Mouse (Mus musculus) testis, adult 2 months (tissue): ENCODE measurements around the gene Sprr3. TPM values are rescaled to one million over a fixed set of nuclear protein-coding genes. Genes with fewer than 3 reads are reported as not detected.

Experiments used
- H3K27ac ChIP-seq: fragments of 200-500 bp; 2 replicates; pipeline ENCODE4 v1.5.1; 2012; ENCODE audit warnings: low read depth, low read length; ENCODE audit not compliant: control insufficient read depth, insufficient read depth
- H3K27me3 ChIP-seq: fragments of 200-500 bp; 2 replicates; pipeline ENCODE4 v1.6.1; 2012; ENCODE audit warnings: mild to moderate bottlenecking, low read length, moderate library complexity; ENCODE audit not compliant: control insufficient read depth, insufficient read depth
- H3K36me3 ChIP-seq: fragments of 200-500 bp; 2 replicates; pipeline ENCODE4 v1.6.1; 2012; ENCODE audit warnings: mild to moderate bottlenecking, low read length; ENCODE audit not compliant: control insufficient read depth, insufficient read depth
- H3K4me1 ChIP-seq: fragments of 200-500 bp; 2 replicates; pipeline ENCODE4 v1.6.1; 2012; ENCODE audit warnings: low read length; ENCODE audit not compliant: control insufficient read depth, insufficient read depth
- H3K4me3 ChIP-seq: fragments of 200-500 bp; 2 replicates; pipeline ENCODE4 v1.5.1; 2012; ENCODE audit warnings: low read depth, mild to moderate bottlenecking, low read length, moderate library complexity, mixed read lengths; ENCODE audit not compliant: control insufficient read depth
- CTCF ChIP-seq: fragments of 200-500 bp; IDR thresholded peaks from 2 replicates; pipeline ENCODE4 v1.5.1; 2012; ENCODE audit warnings: low read depth, mild to moderate bottlenecking, inconsistent platforms, low read length, moderate library complexity; ENCODE audit not compliant: control insufficient read depth, insufficient read depth, insufficient replicate concordance
- POLR2A ChIP-seq: fragments of 200-500 bp; IDR thresholded peaks from 2 replicates; pipeline ENCODE4 v1.6.1; 2012; ENCODE audit warnings: low read depth, mild to moderate bottlenecking, inconsistent platforms, low read length, moderate library complexity; ENCODE audit not compliant: control insufficient read depth
- polyA plus RNA-seq: library from polyadenylated mRNA; depleted of rRNA; stranded (reverse); fragments of >200 nt; gene quantifications from 2 replicates; pipeline ENCODE4 v1.2.3, GENCODE M21; 2012; rRNA removed

Sprr3 gene
- polyA plus RNA-seq, 1 experiment: not detected

DNA sequence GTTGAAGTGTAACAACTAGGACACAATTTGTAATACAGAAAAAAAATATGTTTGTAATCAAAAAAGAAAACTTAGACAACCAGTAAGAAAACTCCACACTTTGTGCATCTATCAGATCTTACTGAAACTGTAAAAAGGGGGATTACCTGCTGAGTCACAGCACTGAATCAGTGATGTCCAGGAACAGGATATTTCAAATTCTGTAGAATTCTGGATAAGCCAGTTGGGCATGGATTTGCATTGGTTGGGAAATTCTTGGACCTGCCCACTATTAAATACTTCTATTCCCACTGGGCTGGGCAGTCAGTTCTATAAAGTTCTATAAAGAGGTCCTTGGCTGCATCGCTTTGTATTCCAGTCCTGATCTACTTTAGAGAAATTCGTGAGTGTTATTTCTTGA, 40.7 kb downstream of the Sprr3 start, which contains the start of gene Sprr2j-ps:
Gene Sprr2j-ps, plus strand, starts transcription at position 301 of the 400 bp plus-strand sequence.
- TF ChIP-seq CTCF (no peak), POLR2A (no peak)
- H3K27ac ChIP-seq: no peak within 1 kb of the TSS
- H3K27me3 ChIP-seq: no peaks in the 10 kb centered on the region

DNA sequence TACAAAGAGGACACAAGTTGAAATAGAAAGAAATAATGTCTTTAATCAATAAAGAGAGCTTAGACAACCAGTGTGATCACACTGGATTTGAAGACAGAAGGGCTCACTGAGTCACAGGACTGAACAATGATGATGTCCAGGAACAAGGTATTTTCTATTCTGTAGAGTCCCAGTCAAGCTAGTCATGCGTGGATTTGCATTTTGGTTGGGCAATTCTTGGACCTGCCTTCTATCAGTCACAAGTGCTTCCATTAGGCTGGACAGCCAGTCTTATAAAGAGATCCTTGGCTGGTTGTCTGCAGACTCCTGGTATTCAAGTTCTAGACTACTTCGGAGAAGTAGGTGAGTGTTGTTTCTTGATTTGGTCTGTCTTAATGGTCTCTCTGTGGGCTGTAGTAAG, 50.8 kb downstream of the Sprr3 start, which contains the start of gene Sprr2i:
Gene Sprr2i, plus strand, starts transcription at position 301 of the 400 bp plus-strand sequence.
- TF ChIP-seq CTCF (no peak), POLR2A (no peak)
- H3K36me3 ChIP-seq: no peaks in the 10 kb centered on the region
- no peaks in the 10 kb centered on the region for H3K4me1 ChIP-seq
- H3K27me3 ChIP-seq: no peaks in the 10 kb centered on the region
- no peak within 1 kb of the TSS for H3K4me3 ChIP-seq
- H3K27ac ChIP-seq: no peak within 1 kb of the TSS

More for the DNA sequence above, 40.7 kb downstream of the Sprr3 start, which contains the start of gene Sprr2j-ps:
- no peaks in the 10 kb centered on the region for H3K4me1 ChIP-seq
- H3K4me3 ChIP-seq: no peak within 1 kb of the TSS
- no peaks in the 10 kb centered on the region for H3K36me3 ChIP-seq

Other genes starting within 250 kb of the Sprr3 start
- gene Sprr2a1, start 242.9 kb downstream of the Sprr3 start, polyA plus RNA-seq: 0.10 TPM in 1 of 2 replicates, not detected in the other
- gene Sprr2a2, start 242.8 kb downstream of the Sprr3 start, polyA plus RNA-seq: 8.6 and 11.1 TPM in 2 replicates
- gene Sprr2a3, start 173.3 kb downstream of the Sprr3 start, polyA plus RNA-seq: 0.19 and 0.33 TPM in 2 replicates
- not detected in 2 replicates for gene Sprr2b, start 142.1 kb downstream of the Sprr3 start, polyA plus RNA-seq
- not detected in 2 replicates for gene Sprr2d, start 119.6 kb downstream of the Sprr3 start, polyA plus RNA-seq
- gene Sprr2e, start 106.6 kb downstream of the Sprr3 start, polyA plus RNA-seq: not detected in 2 replicates
- not detected in 2 replicates for gene Sprr2f, start 93.5 kb downstream of the Sprr3 start, polyA plus RNA-seq
- not detected in 2 replicates for gene Sprr2h, start 73.0 kb downstream of the Sprr3 start, polyA plus RNA-seq
- gene Sprr2i, start 50.7 kb downstream of the Sprr3 start, polyA plus RNA-seq: not detected in 2 replicates
- not detected in 2 replicates for gene Sprr2j-ps, start 40.6 kb downstream of the Sprr3 start, polyA plus RNA-seq
- gene Gm9774, start 29.3 kb downstream of the Sprr3 start, polyA plus RNA-seq: 5.2 and 7.2 TPM in 2 replicates
- gene Sprr2k, start 26.1 kb downstream of the Sprr3 start, polyA plus RNA-seq: not detected in 2 replicates
- not detected in 2 replicates for gene Sprr1b, start 19.9 kb downstream of the Sprr3 start, polyA plus RNA-seq
- 0.32 and 0.73 TPM in 2 replicates for gene Sprr1a, start 27.2 kb upstream of the Sprr3 start, polyA plus RNA-seq
- not detected in 2 replicates for gene Sprr4, start 41.8 kb upstream of the Sprr3 start, polyA plus RNA-seq
- not detected in 2 replicates for gene 2310046K23Rik, start 75.8 kb upstream of the Sprr3 start, polyA plus RNA-seq
- gene Ivl, start 115.0 kb upstream of the Sprr3 start, polyA plus RNA-seq: 0.05 and 0.06 TPM in 2 replicates
- gene Smcp, start 130.3 kb upstream of the Sprr3 start, polyA plus RNA-seq: 4,177 and 4,558 TPM in 2 replicates
- gene 2210017I01Rik, start 148.8 kb upstream of the Sprr3 start, polyA plus RNA-seq: 0.67 and 0.94 TPM in 2 replicates
- gene Lce6a, start 162.9 kb upstream of the Sprr3 start, polyA plus RNA-seq: 0.66 and 0.89 TPM in 2 replicates
- not detected in 2 replicates for gene Lce1a1, start 189.6 kb upstream of the Sprr3 start, polyA plus RNA-seq
- gene Lce1b, start 198.2 kb upstream of the Sprr3 start, polyA plus RNA-seq: not detected in 2 replicates
- not detected in 2 replicates for gene Lce1a2, start 211.6 kb upstream of the Sprr3 start, polyA plus RNA-seq
- 0.42 and 0.85 TPM in 2 replicates for gene Lce1c, start 220.5 kb upstream of the Sprr3 start, polyA plus RNA-seq
- gene Lce1d, start 228.5 kb upstream of the Sprr3 start, polyA plus RNA-seq: not detected in 2 replicates